Mouse (Mus musculus) retina, adult 2 months (tissue): ENCODE measurements around the gene Gramd1b.

Experiments used
- DNase-seq: peaks from one replicate; pipeline ENCODE4 v3.0.0-alpha.2; 2012; ENCODE audit warnings: low read depth, low spot score

Gramd1b gene

DNA sequence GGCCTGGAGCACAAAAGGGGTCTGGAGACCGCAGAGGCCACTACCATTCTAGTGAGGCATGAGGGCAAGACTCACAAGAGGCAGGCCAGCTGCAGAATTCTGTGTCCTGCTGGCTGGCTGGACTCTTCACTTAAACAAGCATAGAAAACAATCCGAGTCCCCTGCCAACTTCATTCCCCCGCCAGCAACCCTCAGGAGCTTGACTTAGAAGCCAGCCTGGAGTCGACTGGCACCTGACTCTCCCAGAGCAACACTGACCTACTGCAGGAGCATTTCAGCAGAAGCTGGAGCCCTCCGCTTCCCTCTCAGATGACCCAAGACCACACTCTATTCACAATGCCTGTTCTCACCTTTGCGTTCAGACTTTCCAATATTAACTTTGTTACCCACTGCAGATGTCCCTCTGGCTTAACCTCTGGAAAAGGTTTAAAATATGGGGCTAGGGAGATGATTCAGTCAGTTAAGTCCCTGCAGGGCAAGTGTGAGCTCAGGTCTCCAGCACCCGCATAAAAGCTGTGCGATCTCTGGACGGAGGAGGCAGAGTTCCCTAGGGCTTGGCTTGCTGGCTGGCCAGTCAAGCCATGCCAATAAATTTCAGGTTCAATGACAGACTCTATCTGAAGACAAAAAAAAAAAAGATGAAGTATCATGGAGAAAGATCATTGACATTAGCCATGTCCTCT lies 104.8 kb downstream of the Gramd1b start:
- no peak for DNase-seq

DNA sequence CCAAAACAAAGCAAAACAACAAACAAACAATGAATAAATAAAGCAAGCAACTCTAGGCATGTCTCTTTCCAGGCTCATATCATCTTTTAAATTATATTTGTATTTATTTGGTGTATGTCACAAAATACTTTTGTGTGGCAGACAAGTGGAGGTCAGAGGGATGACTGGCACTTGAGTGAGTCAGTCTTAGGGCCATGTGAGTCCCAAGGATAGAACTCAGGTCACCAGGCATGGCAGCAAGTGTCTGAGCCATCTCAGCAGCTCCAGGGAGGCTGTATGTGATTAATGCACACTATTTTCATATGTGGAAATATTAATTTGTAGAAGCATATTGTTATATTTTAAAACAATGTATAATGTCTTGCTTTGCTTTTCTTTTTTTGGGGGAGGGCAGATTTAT lies 106.3 kb downstream of the Gramd1b start:
- DNase-seq: no peak

DNA sequence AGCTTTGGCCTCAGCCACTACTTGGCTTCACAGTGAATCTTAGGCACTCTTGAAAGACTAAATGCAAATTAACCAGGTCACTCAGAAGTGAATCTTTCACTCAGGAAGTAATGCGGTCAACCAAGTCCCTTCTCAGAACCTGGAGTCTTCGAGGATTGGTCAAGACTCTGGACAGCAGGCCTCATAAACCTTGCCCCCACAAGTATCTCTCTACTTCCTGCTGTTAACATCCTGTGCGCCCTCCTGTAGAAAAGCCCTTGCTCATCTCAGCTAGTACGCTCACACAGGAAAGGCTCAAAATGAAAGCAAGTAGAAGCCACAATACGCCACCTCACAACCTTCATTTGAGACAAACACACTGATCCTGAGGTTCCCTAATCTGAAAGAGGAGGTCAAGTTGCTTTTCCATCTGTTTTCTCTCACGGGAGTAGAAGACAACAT lies 107.7 kb downstream of the Gramd1b start:
- no peak for DNase-seq

DNA sequence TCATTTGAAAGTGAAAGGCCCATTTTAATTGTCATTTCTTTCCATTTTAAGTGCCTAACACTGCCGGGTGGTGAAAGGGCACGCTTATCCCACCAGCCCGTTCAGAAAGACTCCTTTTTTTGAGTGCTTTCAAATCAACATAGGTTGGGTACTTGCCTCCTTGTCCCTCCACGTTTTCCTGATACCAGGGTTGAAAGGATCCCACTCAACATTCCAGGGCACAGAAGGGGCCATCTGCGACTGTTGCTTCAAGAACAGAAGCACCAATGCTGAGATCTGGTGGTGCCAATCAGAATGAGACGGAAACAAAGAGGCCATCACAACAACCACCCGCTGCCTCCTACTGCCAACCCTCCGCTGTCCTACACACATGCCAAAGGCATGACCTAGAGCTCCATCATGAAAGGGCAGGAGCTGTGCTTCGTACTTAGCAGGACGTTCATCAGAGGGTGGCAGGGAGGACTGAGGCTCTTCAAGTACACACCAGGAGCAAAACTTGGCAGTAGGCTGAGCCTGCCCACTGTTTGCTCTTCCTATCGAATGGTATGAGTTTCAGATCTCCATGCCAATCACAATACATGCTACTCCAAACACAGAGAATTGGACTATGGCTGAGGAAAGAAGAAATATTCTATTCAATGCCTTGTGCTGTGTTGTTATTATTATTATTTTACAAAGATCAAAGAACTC lies 108.7 kb downstream of the Gramd1b start:
- DNase-seq: no peak

DNA sequence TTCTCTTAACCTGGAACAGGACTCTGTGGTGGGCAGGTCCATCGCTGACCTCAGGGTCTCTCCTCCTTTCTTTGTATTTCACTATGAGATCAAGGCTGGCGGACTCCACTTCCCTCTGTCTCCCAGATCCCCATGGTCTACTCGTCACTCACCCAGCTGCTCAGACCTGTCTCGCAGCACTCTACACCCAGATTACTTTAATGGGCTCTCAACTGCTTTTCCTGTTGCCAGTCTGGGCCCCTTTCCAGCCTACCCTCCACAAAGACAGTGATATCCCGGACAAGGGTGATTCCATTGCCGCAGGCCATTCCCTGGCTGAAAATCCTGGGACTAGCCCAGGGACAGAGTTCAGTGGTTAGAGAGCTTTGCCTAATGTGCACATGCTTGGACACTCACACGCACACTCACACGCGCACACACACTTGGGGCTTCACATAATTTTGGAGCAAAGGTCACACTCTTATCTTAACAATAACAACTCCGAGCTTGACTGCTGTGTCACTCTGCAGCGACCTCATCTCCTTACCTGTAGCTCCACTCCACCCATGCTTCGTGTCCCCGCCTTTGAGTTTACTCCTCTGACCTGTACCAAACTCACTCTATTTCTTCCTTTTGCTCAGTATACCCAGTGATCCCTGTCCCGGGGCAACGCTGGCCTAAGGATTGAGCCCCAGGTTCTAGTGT lies 110.4 kb downstream of the Gramd1b start:
- no peak for DNase-seq

DNA sequence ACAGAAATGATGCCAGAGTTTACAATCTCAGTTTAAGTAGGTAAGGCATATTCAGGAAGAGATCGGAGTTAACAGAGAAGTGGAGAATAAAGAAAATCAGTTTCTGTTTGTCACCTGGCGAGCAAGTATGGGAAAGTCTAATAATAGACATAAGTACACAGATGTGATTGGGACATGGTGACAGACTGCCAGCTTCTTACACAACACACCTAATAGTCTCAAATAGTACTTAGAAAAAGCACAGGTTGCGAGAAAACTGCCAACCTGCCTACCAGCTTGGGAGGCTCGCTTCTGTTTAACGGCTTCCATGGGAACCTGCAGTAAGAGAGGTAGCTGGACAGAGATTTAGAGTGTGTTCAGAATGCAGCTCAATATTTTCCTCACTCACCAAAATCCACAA lies 112.4 kb downstream of the Gramd1b start:
- DNase-seq: no peak

DNA sequence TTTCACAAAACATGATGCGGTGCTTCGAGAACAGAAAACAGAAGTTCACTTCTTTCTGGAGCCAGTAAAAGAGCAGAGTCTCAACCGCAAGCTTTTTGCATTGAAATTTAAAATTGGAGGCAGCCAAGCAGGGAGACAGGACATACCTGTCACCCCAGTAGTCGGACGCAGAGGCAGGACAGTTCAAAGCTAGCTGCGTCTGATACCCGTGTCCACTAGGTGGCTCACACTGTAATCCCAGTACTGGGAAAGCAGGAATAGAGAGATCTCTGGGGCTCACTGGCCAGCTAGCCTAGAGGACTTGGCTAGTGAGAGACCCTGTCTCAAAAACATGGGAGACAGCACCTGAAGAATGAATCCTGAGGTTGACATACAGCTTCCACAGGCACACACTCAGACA lies 115.0 kb downstream of the Gramd1b start:
- no peak for DNase-seq

DNA sequence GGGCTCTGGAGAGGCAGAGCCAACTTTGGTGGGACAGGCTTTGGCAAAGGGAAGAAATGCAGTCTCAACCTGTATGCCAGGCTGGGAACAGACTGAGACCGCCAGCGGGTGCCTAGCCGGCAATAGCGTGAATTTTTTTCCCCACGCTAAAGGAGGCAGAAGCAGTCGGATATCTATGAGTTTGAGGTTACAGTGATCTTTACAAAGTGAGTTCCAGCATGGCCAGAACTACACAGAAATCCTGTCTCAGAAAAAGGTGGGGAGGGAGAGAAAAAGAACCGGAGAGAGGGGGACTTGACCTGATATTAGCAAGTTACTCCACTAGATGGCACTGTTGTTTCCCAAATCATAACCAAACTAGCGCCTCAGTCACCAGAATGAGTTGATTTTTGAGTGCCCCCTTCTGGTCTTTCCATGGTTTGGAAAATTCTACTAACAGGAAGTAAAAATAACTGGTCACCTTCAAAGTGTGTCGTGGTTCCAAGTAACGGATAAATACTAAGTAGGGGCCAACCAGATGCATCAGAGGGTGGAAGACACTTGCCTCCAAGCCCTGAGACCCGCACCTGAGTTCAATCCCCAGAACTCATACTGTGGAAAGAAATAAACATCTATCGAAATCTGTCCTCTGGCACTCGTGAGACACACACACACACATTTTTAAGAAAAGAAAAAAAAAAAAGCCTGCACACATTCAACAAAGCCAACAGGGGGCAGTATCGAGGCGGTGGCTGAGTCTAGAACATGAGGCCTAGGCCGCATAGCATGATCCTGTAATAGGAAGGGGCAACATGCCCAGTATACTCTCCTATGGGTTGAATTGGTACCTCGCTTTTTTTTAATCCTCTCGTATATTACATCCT lies 116.0 kb downstream of the Gramd1b start:
- DNase-seq: peak; percentile 76

DNA sequence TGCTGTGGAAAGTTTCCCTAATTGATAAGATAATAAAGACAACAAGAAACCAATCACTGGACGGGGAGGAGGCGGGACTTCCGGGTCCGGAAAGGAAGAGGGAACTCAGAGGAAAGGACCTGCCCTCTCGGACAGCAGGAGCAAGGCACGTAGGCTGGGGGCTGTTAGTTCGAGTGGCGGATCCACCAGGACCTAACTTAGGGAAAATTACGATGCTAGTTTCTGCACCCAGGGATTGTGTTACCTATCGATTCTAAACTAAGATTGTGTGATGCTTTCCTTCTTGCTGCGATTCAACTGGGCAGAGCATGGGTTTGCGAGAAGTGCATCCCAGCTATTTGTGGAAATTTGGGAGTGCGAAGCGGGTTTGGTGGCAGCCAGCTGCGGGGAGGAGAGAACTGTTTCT lies 116.7 kb downstream of the Gramd1b start:
- peak; percentile 53 for DNase-seq

DNA sequence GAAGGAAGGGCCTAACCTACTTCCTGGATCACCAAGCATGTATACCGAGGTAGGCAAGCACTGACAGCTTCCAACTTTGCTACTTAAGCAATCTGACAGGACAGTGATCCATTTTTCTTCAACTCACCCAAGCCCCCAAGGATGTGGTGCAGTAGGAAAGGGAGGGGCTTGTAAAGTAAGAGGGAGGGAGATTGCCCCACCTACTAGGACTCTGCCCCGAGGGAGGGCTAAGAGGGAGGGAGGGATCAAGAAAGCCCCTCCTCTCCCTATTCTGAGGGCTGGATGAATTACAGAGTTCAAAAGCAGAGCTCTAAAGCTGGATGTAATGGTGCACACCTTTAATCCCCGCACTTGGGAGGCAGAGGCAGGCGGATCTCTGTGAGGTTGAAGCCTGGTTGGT lies 117.6 kb downstream of the Gramd1b start:
- DNase-seq: no peak

DNA sequence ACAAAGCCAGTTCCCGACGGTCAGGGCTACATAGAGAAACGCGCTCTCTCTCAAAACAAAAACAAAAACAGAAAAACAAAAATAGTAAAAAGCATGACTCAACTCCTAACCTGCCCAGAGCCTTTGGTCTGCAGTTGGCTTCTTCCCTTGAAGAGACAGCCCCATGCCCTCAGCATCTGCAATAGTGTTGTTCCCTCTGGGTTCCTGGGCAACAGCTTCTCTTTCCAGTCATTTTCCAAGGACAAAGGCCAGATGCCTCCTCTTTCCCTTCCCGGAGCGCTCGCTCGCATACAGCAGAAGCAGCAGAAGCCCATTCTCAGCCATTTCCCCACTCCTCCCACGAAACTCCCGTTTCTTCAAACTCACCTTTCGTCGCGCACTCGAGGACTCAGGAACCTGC lies 118.3 kb downstream of the Gramd1b start:
- no peak for DNase-seq

DNA sequence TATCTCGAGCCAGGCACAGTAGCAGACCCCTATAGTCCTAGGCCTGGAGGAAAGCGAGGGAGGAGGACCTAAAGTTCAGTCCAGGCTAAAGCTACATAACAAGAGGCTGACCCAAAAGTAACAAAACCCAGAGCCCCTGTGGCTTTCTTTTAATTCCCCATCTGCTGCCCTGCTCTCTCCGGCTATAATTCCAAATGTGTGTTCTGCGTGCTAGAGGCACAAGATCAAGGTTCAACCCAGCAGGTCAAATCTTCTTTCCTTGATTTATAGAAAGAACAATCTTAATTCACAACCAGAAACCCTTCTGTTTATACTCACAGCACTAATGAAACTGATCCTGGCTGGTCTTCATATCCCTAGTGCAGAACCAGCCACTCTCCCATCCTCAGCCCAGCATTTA lies 118.9 kb downstream of the Gramd1b start:
- no peak for DNase-seq

DNA sequence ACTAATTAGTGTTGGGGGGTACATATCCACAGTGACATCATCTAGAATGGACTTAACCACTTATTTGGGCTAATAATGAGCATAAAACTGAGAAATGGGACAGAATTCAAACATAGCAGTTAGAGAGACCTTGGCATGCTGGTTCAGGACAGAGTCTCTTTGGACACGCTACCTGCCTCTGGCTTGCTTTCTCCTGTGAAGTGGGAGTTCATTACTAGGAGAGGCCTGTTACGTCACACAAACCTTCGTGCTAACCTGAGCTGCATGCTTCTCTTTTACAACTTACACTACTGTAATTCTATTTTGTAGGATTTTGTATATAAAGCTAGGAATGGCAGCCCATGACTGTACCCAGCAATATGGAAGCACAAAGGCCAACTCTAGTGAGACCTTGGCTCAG lies 120.3 kb downstream of the Gramd1b start:
- no peak for DNase-seq

DNA sequence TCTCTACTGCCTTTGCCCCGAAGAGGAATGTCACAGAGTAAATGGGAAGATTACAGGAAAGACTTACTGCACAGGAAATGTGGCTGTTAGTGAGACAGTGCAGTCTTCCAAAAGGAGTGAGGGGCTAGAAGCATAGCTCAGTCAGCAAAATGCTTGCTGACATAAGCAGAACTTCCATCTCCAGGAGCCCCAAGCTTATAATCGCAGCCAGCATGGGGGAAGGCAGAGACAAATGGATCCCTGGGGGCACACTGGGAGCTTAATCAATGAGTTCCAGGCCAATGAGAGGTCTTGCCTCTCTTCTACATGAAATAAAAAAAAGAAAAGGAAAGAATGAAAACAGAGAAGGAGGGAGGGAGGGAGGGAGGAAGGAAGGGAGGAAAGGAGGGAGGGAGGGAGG lies 122.1 kb downstream of the Gramd1b start:
- no peak for DNase-seq

DNA sequence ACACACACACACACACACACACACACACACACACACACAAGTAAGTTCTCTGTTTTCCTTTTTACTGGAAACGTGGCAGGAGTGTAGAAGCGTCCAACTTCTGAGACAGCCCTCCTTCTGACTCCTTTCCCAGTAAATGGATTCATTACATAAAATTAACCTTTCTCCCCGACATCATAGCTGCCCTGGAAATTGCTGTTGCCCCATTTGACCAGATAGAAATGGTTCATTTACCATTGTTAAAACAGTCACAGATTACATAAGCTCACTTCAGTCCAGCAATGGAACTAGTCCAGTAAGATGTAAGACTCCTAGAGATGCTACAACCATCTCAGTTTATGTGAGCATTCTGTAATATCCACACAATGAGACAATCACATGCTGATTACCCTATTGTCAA lies 122.8 kb downstream of the Gramd1b start:
- DNase-seq: no peak

DNA sequence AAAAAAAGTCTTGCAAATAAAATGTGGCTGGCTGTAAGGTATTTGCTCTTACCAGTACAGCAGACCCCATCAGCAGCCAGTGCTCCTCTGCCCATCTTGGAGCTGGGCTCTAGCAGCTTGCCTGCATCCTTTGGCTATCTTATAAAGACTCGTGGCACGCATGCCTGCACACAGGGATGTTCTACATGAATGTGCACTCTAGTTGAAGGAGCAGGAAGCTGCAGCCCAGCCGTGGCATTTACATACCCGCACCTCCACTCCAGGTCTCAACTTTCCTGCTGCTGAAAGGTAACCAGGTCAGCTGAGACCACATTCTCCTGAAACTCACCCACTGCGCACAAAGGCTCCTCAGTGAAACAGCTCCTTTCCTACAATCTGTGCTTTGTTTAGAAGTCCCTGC lies 123.3 kb downstream of the Gramd1b start:
- no peak for DNase-seq

DNA sequence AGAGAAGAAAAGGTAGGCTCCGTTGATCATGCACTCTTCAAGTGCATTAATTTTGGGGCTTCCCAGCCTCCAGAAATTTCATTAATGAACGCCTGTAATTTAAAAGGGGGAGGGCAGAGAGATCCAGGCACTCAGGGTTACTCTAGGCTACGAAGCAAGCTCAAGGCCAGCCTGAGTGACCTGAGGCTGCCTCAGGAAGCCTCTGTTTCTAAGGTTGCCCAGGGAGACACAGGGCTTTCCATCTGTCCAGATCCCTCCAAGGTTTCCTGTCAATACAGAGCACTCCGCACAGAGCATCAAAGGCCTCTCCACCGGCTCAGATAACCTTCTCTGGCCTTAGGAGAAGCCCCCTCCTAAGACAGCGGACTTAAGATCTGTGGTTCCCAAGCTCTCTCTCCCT lies 125.4 kb downstream of the Gramd1b start:
- no peak for DNase-seq

DNA sequence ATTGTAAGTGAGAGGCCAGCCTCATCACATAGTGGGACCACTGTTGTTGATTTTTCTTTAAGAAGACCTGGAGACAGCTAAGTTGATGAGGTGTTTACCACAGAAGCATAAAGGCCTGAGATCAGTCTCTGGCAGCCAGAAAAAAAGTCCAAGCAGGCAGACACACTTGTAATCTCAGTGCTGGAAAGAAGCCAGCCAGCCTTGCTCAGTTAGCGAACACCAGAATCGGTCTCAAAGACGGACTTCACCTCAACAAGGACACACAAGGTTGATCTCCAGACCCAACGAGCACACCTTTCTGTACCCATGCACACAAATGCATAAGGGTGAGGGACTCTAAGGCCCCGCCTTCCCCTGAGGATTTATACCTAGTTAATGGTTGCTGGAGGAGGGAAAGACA lies 125.9 kb downstream of the Gramd1b start:
- DNase-seq: no peak

DNA sequence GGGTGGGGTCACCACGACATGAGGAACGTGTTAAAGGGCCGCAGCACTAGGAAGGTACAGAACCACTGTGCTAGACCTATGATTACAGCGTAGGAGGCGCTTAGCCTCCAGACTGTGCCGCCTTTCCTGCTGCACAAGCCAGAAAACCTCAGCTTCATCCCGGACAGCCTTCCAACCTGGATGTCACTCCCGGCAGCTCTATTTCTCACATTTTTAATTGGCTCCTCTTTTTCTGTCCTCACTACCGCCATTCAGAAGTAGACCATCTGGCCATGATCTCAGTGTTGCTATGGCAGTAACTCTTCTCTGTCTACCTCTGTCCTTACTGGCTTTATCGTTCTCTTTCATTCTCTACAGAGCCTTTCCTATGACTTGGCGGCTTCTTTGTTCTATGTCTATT lies 126.5 kb downstream of the Gramd1b start:
- DNase-seq: no peak

DNA sequence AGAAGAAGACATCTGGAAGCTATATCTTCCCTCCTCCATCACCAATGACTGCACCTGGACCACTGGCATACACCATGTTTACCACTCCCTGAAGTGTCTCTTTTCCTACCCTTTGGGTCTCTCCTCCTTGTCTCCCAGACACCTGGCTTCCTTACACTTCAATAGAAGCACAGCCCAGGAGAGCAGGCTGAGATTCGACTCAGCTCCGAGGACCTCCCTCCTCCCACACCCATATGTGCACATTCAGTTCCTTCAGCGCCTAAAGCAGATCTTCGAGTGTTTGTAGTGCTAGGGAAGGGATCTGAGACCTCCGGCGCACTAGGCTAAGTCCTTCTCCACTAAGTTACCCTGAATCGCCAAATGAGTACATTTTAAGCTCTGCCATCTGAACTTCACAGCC lies 127.4 kb downstream of the Gramd1b start:
- no peak for DNase-seq

DNA sequence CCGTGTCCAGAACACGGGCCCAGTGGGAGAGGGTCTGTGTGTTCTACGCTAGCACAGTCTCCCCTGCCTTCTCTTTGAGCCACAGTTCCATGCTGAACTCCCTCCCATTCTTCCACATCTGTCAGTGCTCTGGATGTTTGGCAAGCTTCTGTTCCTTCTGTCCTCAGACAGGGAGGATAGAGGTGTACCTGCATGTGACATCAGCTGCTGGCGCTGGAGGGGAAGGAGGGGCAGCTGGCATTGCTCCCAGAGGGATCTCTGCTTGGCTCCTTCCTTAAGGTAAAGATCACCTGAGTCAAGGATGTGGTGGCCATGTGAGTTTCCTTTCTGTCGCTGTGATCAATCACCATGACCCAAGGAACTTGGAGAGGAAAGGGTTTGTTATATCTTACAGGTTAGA lies 129.4 kb downstream of the Gramd1b start:
- no peak for DNase-seq

DNA sequence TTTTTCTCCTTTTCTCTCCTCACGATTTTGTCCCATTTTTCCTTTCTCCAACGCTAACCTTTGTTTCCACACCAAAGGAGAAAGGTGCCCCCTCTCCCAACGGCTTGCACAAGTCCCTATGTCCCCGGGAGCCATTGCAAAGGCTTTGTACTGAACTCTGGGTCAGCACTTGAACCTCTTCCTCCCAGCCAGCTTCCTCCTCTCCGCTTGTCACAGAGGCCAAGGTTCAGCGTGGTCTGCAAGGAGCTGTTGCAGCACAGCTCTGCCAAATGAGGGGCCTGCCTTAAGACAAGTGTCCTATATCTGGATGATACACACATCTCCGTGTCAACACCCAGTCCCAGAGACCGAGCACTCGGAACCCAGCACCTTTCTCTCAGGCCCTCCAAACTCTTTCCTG lies 130.3 kb downstream of the Gramd1b start:
- no peak for DNase-seq
